Mouse (Mus musculus): ENCODE data around the gene Tnfrsf26.

- no peak for TF ChIP-seq POLR2A (IDR thresholded peaks at IDR 0.05; ENCODE audit: control insufficient read depth, low read depth, low read length)
- no peak for TF ChIP-seq CTCF (IDR thresholded peaks at IDR 0.05; ENCODE audit: control insufficient read depth, insufficient read depth, insufficient replicate concordance, low read depth, low read length)
Measured at GRCm38 (mm10) chr7:143588006-143588405, 40.5 kb downstream of the Tnfrsf26 start.
